Mouse (Mus musculus): ENCODE results near the gene Klhdc9. TPM values are rescaled to one million over a fixed set of nuclear protein-coding genes. Genes with fewer than 3 reads are reported as not detected.

The Klhdc9 gene
- not detected for polyA plus RNA-seq (2014; fragmentation: Illumina TruSeq; extraction: RNeasy Lipid Tissue Mini Kit (QIAGEN cat#74804); ENCODE audit: low read depth, low replicate concordance)

GRCm38 (mm10) chr1:171360656-171361055, at the start of gene Klhdc9:
Gene Klhdc9 (minus strand): TSS chr1:171360798.

GRCm38 (mm10) chr1:171388376-171389102, 27.9 kb upstream of the Klhdc9 start, which contains the start of gene Arhgap30:
Gene Arhgap30 (plus strand): TSS chr1:171388954.

GRCm38 (mm10) chr1:171369845-171370556, 9.4 kb upstream of the Klhdc9 start, which contains the start of gene Nectin4:
Gene Nectin4 (plus strand): TSS chr1:171370099.

GRCm38 (mm10) chr1:171345225-171346094, 15.1 kb downstream of the Klhdc9 start, which contains the start of the genes Nit1 and Pfdn2:
Gene Nit1 (minus strand): TSS chr1:171345646.
Gene Pfdn2 (plus strand): TSS chr1:171345670.

GRCm38 (mm10) chr1:171328839-171329432, 31.7 kb downstream of the Klhdc9 start, which contains the start of gene Dedd:
Gene Dedd (plus strand): TSS chr1:171329145.

Other genes with a start within 250 kb of the Klhdc9 start
- gene Cfap126, start 246.9 kb downstream of the Klhdc9 start, polyA plus RNA-seq (2014; fragmentation: Illumina TruSeq; extraction: RNeasy Lipid Tissue Mini Kit (QIAGEN cat#74804); ENCODE audit: low read depth, low replicate concordance): 1.3 TPM
- gene Sdhc, start 210.2 kb downstream of the Klhdc9 start, polyA plus RNA-seq (2014; fragmentation: Illumina TruSeq; extraction: RNeasy Lipid Tissue Mini Kit (QIAGEN cat#74804); ENCODE audit: low read depth, low replicate concordance): 44.4 TPM
- not detected for gene Mpz, start 210.1 kb downstream of the Klhdc9 start, polyA plus RNA-seq (2014; fragmentation: Illumina TruSeq; extraction: RNeasy Lipid Tissue Mini Kit (QIAGEN cat#74804); ENCODE audit: low read depth, low replicate concordance)
- 36.1 TPM for gene Pcp4l1, start 164.5 kb downstream of the Klhdc9 start, polyA plus RNA-seq (2014; fragmentation: Illumina TruSeq; extraction: RNeasy Lipid Tissue Mini Kit (QIAGEN cat#74804); ENCODE audit: low read depth, low replicate concordance)
- gene Nr1i3, start 146.8 kb downstream of the Klhdc9 start, polyA plus RNA-seq (2014; fragmentation: Illumina TruSeq; extraction: RNeasy Lipid Tissue Mini Kit (QIAGEN cat#74804); ENCODE audit: low read depth, low replicate concordance): 1.4 TPM
- gene Tomm40l, start 138.3 kb downstream of the Klhdc9 start, polyA plus RNA-seq (2014; fragmentation: Illumina TruSeq; extraction: RNeasy Lipid Tissue Mini Kit (QIAGEN cat#74804); ENCODE audit: low read depth, low replicate concordance): 6.9 TPM
- not detected for gene Apoa2, start 135.7 kb downstream of the Klhdc9 start, polyA plus RNA-seq (2014; fragmentation: Illumina TruSeq; extraction: RNeasy Lipid Tissue Mini Kit (QIAGEN cat#74804); ENCODE audit: low read depth, low replicate concordance)
- gene Fcer1g, start 126.4 kb downstream of the Klhdc9 start, polyA plus RNA-seq (2014; fragmentation: Illumina TruSeq; extraction: RNeasy Lipid Tissue Mini Kit (QIAGEN cat#74804); ENCODE audit: low read depth, low replicate concordance): 23.4 TPM
- 2.6 TPM for gene Adamts4, start 110.4 kb downstream of the Klhdc9 start, polyA plus RNA-seq (2014; fragmentation: Illumina TruSeq; extraction: RNeasy Lipid Tissue Mini Kit (QIAGEN cat#74804); ENCODE audit: low read depth, low replicate concordance)
- gene Ndufs2, start 109.4 kb downstream of the Klhdc9 start, polyA plus RNA-seq (2014; fragmentation: Illumina TruSeq; extraction: RNeasy Lipid Tissue Mini Kit (QIAGEN cat#74804); ENCODE audit: low read depth, low replicate concordance): 59.0 TPM
- 10.8 TPM for gene B4galt3, start 90.5 kb downstream of the Klhdc9 start, polyA plus RNA-seq (2014; fragmentation: Illumina TruSeq; extraction: RNeasy Lipid Tissue Mini Kit (QIAGEN cat#74804); ENCODE audit: low read depth, low replicate concordance)
- gene Ppox, start 79.6 kb downstream of the Klhdc9 start, polyA plus RNA-seq (2014; fragmentation: Illumina TruSeq; extraction: RNeasy Lipid Tissue Mini Kit (QIAGEN cat#74804); ENCODE audit: low read depth, low replicate concordance): 10.9 TPM
- gene Usp21, start 72.8 kb downstream of the Klhdc9 start, polyA plus RNA-seq (2014; fragmentation: Illumina TruSeq; extraction: RNeasy Lipid Tissue Mini Kit (QIAGEN cat#74804); ENCODE audit: low read depth, low replicate concordance): 15.5 TPM
- 84.2 TPM for gene Ufc1, start 65.8 kb downstream of the Klhdc9 start, polyA plus RNA-seq (2014; fragmentation: Illumina TruSeq; extraction: RNeasy Lipid Tissue Mini Kit (QIAGEN cat#74804); ENCODE audit: low read depth, low replicate concordance)
- gene Dedd, start 31.7 kb downstream of the Klhdc9 start, polyA plus RNA-seq (2014; fragmentation: Illumina TruSeq; extraction: RNeasy Lipid Tissue Mini Kit (QIAGEN cat#74804); ENCODE audit: low read depth, low replicate concordance): 22.4 TPM
- gene Nit1, start 15.2 kb downstream of the Klhdc9 start, polyA plus RNA-seq (2014; fragmentation: Illumina TruSeq; extraction: RNeasy Lipid Tissue Mini Kit (QIAGEN cat#74804); ENCODE audit: low read depth, low replicate concordance): 20.6 TPM
- gene Pfdn2, start 15.1 kb downstream of the Klhdc9 start, polyA plus RNA-seq (2014; fragmentation: Illumina TruSeq; extraction: RNeasy Lipid Tissue Mini Kit (QIAGEN cat#74804); ENCODE audit: low read depth, low replicate concordance): 17.3 TPM
- 0.60 TPM for gene Nectin4, start 9.3 kb upstream of the Klhdc9 start, polyA plus RNA-seq (2014; fragmentation: Illumina TruSeq; extraction: RNeasy Lipid Tissue Mini Kit (QIAGEN cat#74804); ENCODE audit: low read depth, low replicate concordance)
- gene Arhgap30, start 28.2 kb upstream of the Klhdc9 start, polyA plus RNA-seq (2014; fragmentation: Illumina TruSeq; extraction: RNeasy Lipid Tissue Mini Kit (QIAGEN cat#74804); ENCODE audit: low read depth, low replicate concordance): 10.1 TPM
- gene Usf1, start 50.5 kb upstream of the Klhdc9 start, polyA plus RNA-seq (2014; fragmentation: Illumina TruSeq; extraction: RNeasy Lipid Tissue Mini Kit (QIAGEN cat#74804); ENCODE audit: low read depth, low replicate concordance): 1.4 TPM
- gene Tstd1, start 58.1 kb upstream of the Klhdc9 start, polyA plus RNA-seq (2014; fragmentation: Illumina TruSeq; extraction: RNeasy Lipid Tissue Mini Kit (QIAGEN cat#74804); ENCODE audit: low read depth, low replicate concordance): 34.1 TPM
- 91.4 TPM for gene F11r, start 76.7 kb upstream of the Klhdc9 start, polyA plus RNA-seq (2014; fragmentation: Illumina TruSeq; extraction: RNeasy Lipid Tissue Mini Kit (QIAGEN cat#74804); ENCODE audit: low read depth, low replicate concordance)
- 2.5 TPM for gene Alyref2, start 142.7 kb upstream of the Klhdc9 start, polyA plus RNA-seq (2014; fragmentation: Illumina TruSeq; extraction: RNeasy Lipid Tissue Mini Kit (QIAGEN cat#74804); ENCODE audit: low read depth, low replicate concordance)
- 0.41 TPM for gene Itln1, start 174.5 kb upstream of the Klhdc9 start, polyA plus RNA-seq (2014; fragmentation: Illumina TruSeq; extraction: RNeasy Lipid Tissue Mini Kit (QIAGEN cat#74804); ENCODE audit: low read depth, low replicate concordance)
- gene Cd244a, start 198.4 kb upstream of the Klhdc9 start, polyA plus RNA-seq (2014; fragmentation: Illumina TruSeq; extraction: RNeasy Lipid Tissue Mini Kit (QIAGEN cat#74804); ENCODE audit: low read depth, low replicate concordance): 4.2 TPM
- gene Ly9, start 246.6 kb upstream of the Klhdc9 start, polyA plus RNA-seq (2014; fragmentation: Illumina TruSeq; extraction: RNeasy Lipid Tissue Mini Kit (QIAGEN cat#74804); ENCODE audit: low read depth, low replicate concordance): 3.9 TPM